Mouse (Mus musculus): Measurements from ENCODE around the gene Ppp3r2.

Ppp3r2 gene

GRCm38 (mm10) chr4:49681812-49682211 lies at the start of gene Ppp3r2:
Ppp3r2 (minus strand) TSS chr4:49682024.
- no peak for DNase-seq (ENCODE audit: low spot score in 2 of 2)

- no peak for DNase-seq (ENCODE audit: low spot score in 2 of 2)
Measured at GRCm38 (mm10) chr4:49729326-49729725, 47.5 kb upstream of the Ppp3r2 start.

- no peak for DNase-seq (ENCODE audit: low spot score in 2 of 2)
Measured at GRCm38 (mm10) chr4:49723908-49724307, 42.1 kb upstream of the Ppp3r2 start.

GRCm38 (mm10) chr4:49691405-49692194 lies 9.8 kb upstream of the Ppp3r2 start:
- DNase-seq (ENCODE audit: low spot score in 2 of 2) = no peak

GRCm38 (mm10) chr4:49688594-49689288 lies 6.9 kb upstream of the Ppp3r2 start:
- peak; percentile 16 for DNase-seq (ENCODE audit: low spot score in 2 of 2)

GRCm38 (mm10) chr4:49680171-49680875 lies 1.5 kb downstream of the Ppp3r2 start:
- no peak for DNase-seq (ENCODE audit: low spot score in 2 of 2)

GRCm38 (mm10) chr4:49676790-49677189 lies 5.0 kb downstream of the Ppp3r2 start:
- DNase-seq (ENCODE audit: low spot score in 2 of 2) = no peak

GRCm38 (mm10) chr4:49676071-49676470 lies 5.8 kb downstream of the Ppp3r2 start:
- no peak for DNase-seq (ENCODE audit: low spot score in 2 of 2)

GRCm38 (mm10) chr4:49664850-49665249 lies 17.0 kb downstream of the Ppp3r2 start:
- no peak for DNase-seq (ENCODE audit: low spot score in 2 of 2)

GRCm38 (mm10) chr4:49662231-49662630 lies 19.6 kb downstream of the Ppp3r2 start:
- DNase-seq (ENCODE audit: low spot score in 2 of 2) = no peak

GRCm38 (mm10) chr4:49661664-49662063 lies 20.2 kb downstream of the Ppp3r2 start:
- no peak for DNase-seq (ENCODE audit: low spot score in 2 of 2)

- DNase-seq (ENCODE audit: low spot score in 2 of 2) = no peak
Measured at GRCm38 (mm10) chr4:49659421-49659820, 22.4 kb downstream of the Ppp3r2 start.

GRCm38 (mm10) chr4:49639913-49640312 lies 41.9 kb downstream of the Ppp3r2 start:
- no peak for DNase-seq (ENCODE audit: low spot score in 2 of 2)

GRCm38 (mm10) chr4:49637821-49638220 lies 44.0 kb downstream of the Ppp3r2 start:
- DNase-seq (ENCODE audit: low spot score in 2 of 2) = no peak

GRCm38 (mm10) chr4:49632139-49632481 lies 49.7 kb downstream of the Ppp3r2 start:
- no peak for DNase-seq (ENCODE audit: low spot score in 2 of 2)

GRCm38 (mm10) chr4:49631319-49632138 lies 50.3 kb downstream of the Ppp3r2 start, which contains the start of gene Rnf20:
Rnf20 (plus strand) TSS chr4:49632006.
- peak; percentile 92 to 97 for DNase-seq (ENCODE audit: low spot score in 2 of 2)

GRCm38 (mm10) chr4:49628941-49629340 lies 52.9 kb downstream of the Ppp3r2 start:
- no peak for DNase-seq (ENCODE audit: low spot score in 2 of 2)

Measured in urinary bladder, postnatal 36 days (tissue).